ENCODE assay signal across 8 mouse cellular contexts in the genomic region with DNA sequence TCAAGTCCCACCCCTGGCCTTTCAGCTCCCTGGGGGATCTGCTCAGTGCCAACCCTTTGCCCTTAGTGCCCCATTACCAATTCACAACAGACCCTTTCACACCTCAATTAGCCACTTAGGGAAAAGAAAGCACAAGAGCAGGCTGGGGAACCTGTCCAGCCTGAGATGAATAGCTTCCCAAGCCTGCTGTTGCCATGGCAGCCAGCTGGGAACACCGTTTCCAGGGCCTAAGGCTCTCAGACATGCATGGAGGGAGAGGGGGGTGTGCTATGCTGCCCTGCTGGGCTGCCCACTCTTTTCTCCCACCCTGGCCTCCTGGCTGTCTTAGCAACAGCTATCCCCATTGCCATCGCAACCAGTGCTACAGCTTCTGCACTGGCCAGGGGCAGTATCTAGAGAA. TPM values are rescaled to one million over a fixed set of nuclear protein-coding genes. Genes with fewer than 3 reads are reported as not detected.
DNase-seq lines count a peak whose midpoint lies in the region; ATAC-seq lines count a peak whose summit lies in the region.
"Had no signal": no experiment of that assay in that cellular context is flagged by ENCODE, and none has a peak within 500 bp of the region (broad histone marks: within the 10 kb centered on the region; RNA-seq: fewer than 3 reads in every experiment).

No protein-coding gene starts in this region.

- no peaks in the 10 kb centered on the region for H3K9me3 ChIP-seq in embryonic facial prominence, embryonic 12.5 days

- H3K36me3 ChIP-seq in embryonic facial prominence, embryonic 12.5 days, result no peaks in the 10 kb centered on the region

- no peaks in the 10 kb centered on the region for H3K27me3 ChIP-seq in embryonic facial prominence, embryonic 12.5 days

- H3K4me3 ChIP-seq in embryonic facial prominence, embryonic 12.5 days, result no peak overlapping the region

- WGBS in embryonic facial prominence, embryonic 12.5 days, result 14% methylated on average over 2 of the region's 2 CpGs

- intact Hi-C loops in left cerebral cortex, postnatal 25 days (cut with DNase I), result no loop called here
- intact Hi-C loops in heart, postnatal 25 days (cut with DNase I), result no loop called here
- intact Hi-C loops in gastrocnemius, postnatal 36 days (cut with DNase I), result no loop called here

- no peak overlapping the region for H3K9ac ChIP-seq in embryonic facial prominence, embryonic 12.5 days
- H3K9ac ChIP-seq: liver, embryonic 14.5 days had no signal

- ATAC-seq in embryonic facial prominence, embryonic 12.5 days (ENCODE audit: insufficient number of reproducible peaks, insufficient read depth, low FRiP score, low TSS enrichment), result peak; percentile 89

- no peak overlapping the region for H3K4me2 ChIP-seq in embryonic facial prominence, embryonic 12.5 days (replicated peaks)

- DNase-seq in adrenal gland, postnatal 36 days, result peak; percentile 64 to 73
- DNase-seq in hindlimb bud, embryonic 11.5 days (ENCODE audit: extremely low spot score, low read depth, low spot score), result peak; percentile 28
- peak; percentile 81 to 87 for DNase-seq in left cerebral cortex, postnatal 25 days (ENCODE audit: low spot score in 2 of 2)
- DNase-seq in right cerebral cortex, postnatal 10 days (ENCODE audit: low spot score in 2 of 2), result peak; percentile 88 to 92
- DNase-seq in heart, postnatal 25 days (ENCODE audit: low spot score), result no peak
- no peak for DNase-seq in gastrocnemius, postnatal 36 days

- no peak overlapping the region for H3K27ac ChIP-seq in embryonic facial prominence, embryonic 12.5 days
- H3K27ac ChIP-seq: liver, embryonic 14.5 days had no signal

- peaks cover 8% of the 10 kb centered on the region; the same call in 1 of the 2 replicates for H3K4me1 ChIP-seq in embryonic facial prominence, embryonic 12.5 days

RNA-seq across cellular contexts. Expression of gene Jam3, which starts 47.9 kb away (rescaled TPM):
- 10 to 100 TPM; 37.9 to 43.2 TPM for total RNA-seq in adrenal gland, postnatal 36 days (2021)
- polyA plus RNA-seq in embryonic facial prominence, embryonic 12.5 days (2016; fragmentation: Nextera tagmentation; extraction: Ambion mirVana), result 111 and 120 TPM in 2 replicates
- 10 to 100 TPM; 30.7 to 33.4 TPM for total RNA-seq in left cerebral cortex, postnatal 25 days (2021)
- total RNA-seq in heart, postnatal 25 days (2021), result 10 to 100 TPM; 13.0 to 16.6 TPM
- total RNA-seq in gastrocnemius, postnatal 36 days (2021), result 1 to 10 TPM; 7.1 to 8.2 TPM

Comparison
In these comparisons a context has a peak if more than half of its experiments do, and no peak if none do; other contexts are left out.
1. DNase-seq: peak in adrenal gland, postnatal 36 days (2 of 2), hindlimb bud, embryonic 11.5 days (single experiment), left cerebral cortex, postnatal 25 days (2 of 2) and right cerebral cortex, postnatal 10 days (2 of 2); none in heart, postnatal 25 days (single experiment) and gastrocnemius, postnatal 36 days (0 of 2).